Mouse (Mus musculus): ENCODE results near the gene Spaca3. TPM values are rescaled to one million over a fixed set of nuclear protein-coding genes. Genes with fewer than 3 reads are reported as not detected.

The Spaca3 gene
- polyA plus RNA-seq, 2 experiments = not detected

DNA sequence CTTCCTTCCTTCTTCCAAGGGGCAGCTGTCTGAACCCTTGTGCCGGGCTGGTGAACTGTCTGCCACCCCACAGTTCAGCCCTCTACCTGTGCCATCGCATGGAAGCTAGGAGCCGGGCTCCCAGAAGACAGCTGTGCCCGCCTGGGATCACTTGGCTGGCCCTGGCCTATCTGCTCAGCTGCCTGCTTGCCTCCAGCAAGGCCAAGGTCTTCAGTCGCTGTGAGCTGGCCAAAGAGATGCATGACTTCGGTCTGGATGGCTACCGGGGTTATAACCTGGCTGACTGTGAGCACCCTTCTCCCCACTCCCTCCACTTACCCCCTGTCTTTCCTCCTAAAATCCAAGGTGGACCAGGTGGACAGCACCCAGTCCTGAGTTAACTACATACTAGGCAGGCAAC, 4.8 kb downstream of the Spaca3 start:
- H3K27me3 ChIP-seq (ENCODE audit: control insufficient read depth, insufficient read depth, low read length) = no peaks in the 10 kb centered on the region
- TF ChIP-seq POLR2A (IDR thresholded peaks at IDR 0.05; ENCODE audit: borderline replicate concordance, extremely low read depth, insufficient read depth, insufficient read length) = no peak
- no peak overlapping the region for H3K4me2 ChIP-seq (replicated peaks; ENCODE audit: low read depth, low read length, severe bottlenecking)
- H3K9ac ChIP-seq (ENCODE audit: low read depth, low read length, severe bottlenecking) = no peak overlapping the region
- no peak for DNase-seq (ENCODE audit: low spot score)
- no peaks in the 10 kb centered on the region for H3K9me3 ChIP-seq (ENCODE audit: control insufficient read depth, low read length)
- H3K36me3 ChIP-seq (ENCODE audit: control insufficient read depth, insufficient read depth, low read length) = no peaks in the 10 kb centered on the region
- no peak for ATAC-seq (ENCODE audit: low FRiP score, low read depth)
- WGBS = 90% methylated on average over 7 of the region's 7 CpGs
- H3K4me3 ChIP-seq (replicated peaks; ENCODE audit: low read length) = no peak overlapping the region
- no peak overlapping the region for H3K27ac ChIP-seq (replicated peaks; ENCODE audit: low read depth, low read length)
- H3K4me1 ChIP-seq (ENCODE audit: control insufficient read depth, insufficient read depth, low read length) = no peaks in the 10 kb centered on the region

DNA sequence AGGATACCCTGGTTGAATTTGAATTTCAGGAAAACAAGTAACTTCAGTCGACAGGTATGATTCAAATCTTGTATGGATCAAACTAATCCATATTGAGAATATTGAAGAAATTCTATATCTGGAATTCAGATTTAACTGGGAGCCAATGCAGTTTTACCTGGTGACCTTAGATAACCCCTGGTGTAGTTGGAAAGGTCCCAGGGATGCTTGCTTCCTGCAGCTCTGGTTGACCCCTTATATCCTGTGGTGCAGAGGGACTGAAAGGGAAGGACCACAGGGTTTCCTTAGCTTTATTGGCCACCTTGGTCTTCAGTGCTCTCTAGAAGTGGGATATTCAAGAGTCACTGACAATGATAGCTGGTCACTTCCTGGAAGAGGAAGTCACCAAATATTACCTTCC, 9.9 kb downstream of the Spaca3 start:
- H3K9ac ChIP-seq (ENCODE audit: low read depth, low read length, severe bottlenecking) = no peak overlapping the region
- TF ChIP-seq POLR2A (IDR thresholded peaks at IDR 0.05; ENCODE audit: borderline replicate concordance, extremely low read depth, insufficient read depth, insufficient read length) = no peak
- H3K4me1 ChIP-seq (ENCODE audit: control insufficient read depth, insufficient read depth, low read length) = no peaks in the 10 kb centered on the region
- ATAC-seq (ENCODE audit: low FRiP score, low read depth) (no peak), DNase-seq (ENCODE audit: low spot score) (no peak)
- no peaks in the 10 kb centered on the region for H3K36me3 ChIP-seq (ENCODE audit: control insufficient read depth, insufficient read depth, low read length)
- H3K27me3 ChIP-seq (ENCODE audit: control insufficient read depth, insufficient read depth, low read length) = no peaks in the 10 kb centered on the region
- H3K9me3 ChIP-seq (ENCODE audit: control insufficient read depth, low read length) = no peaks in the 10 kb centered on the region
- H3K4me2 ChIP-seq (replicated peaks; ENCODE audit: low read depth, low read length, severe bottlenecking) = no peak overlapping the region
- H3K27ac ChIP-seq (replicated peaks; ENCODE audit: low read depth, low read length) = no peak overlapping the region
- no peak overlapping the region for H3K4me3 ChIP-seq (replicated peaks; ENCODE audit: low read length)
- 79% methylated on average over 1 of the region's 1 CpGs for WGBS

DNA sequence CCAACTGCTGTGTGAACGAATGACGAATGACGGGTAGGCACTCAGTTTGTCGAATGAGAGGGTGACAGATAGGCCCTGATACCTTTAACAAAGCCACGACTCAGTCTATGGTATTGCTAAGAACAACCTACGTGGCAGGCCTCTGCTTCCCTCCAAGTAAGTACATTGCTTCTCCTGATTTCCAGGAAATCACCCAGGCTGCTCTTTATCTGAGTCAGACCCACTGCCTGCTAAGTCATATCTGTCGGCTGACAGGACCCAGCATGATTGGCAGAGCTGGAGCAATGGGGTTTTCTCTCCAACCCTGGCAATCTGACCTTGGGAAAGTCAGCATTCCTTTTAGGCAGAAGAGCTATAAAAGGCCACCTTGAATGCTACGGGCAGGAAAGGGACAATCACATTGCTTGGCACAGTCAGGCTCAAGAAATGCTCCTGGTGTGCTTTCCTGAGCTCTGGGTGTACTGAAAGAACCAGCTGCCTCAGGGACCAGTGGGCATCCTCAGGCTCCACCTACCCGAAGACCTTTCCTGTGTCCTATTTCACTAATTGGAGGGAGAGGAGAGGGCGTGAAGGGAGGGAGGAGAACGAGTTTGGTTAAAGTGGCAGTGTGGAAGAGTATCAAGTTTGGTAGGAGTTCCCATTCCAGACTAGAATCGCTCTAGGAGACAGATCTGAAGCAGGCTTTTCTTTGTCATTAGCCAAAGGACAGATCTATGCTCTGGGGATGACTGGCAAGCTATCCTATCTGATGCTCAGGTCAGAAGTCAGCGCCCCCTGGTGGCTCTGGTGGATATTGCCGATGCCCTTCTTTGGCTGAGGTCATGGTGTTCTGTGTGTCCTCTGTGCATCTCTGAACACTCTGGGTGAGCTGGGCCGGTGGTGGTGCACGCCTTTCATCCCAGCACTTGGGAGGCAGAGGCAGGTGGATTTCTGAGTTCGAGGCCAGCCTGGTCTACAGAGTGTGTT, 14.6 kb downstream of the Spaca3 start:
- DNase-seq (ENCODE audit: low spot score) (peak; percentile 38), ATAC-seq (ENCODE audit: low FRiP score, low read depth) (no peak)
- Histone ChIP-seq H3K9ac (ENCODE audit: low read depth, low read length, severe bottlenecking) (no peak overlapping the region), H3K4me1 (ENCODE audit: control insufficient read depth, insufficient read depth, low read length) (peaks cover 8% of the 10 kb centered on the region), H3K4me2 (replicated peaks; ENCODE audit: low read depth, low read length, severe bottlenecking) (no peak overlapping the region), H3K4me3 (replicated peaks; ENCODE audit: low read length) (no peak overlapping the region), H3K9me3 (ENCODE audit: control insufficient read depth, low read length) (no peaks in the 10 kb centered on the region), H3K27ac (replicated peaks; ENCODE audit: low read depth, low read length) (no peak overlapping the region), H3K36me3 (ENCODE audit: control insufficient read depth, insufficient read depth, low read length) (no peaks in the 10 kb centered on the region), H3K27me3 (ENCODE audit: control insufficient read depth, insufficient read depth, low read length) (no peaks in the 10 kb centered on the region)
- 62% methylated on average over 17 of the region's 17 CpGs for WGBS
- no peak for TF ChIP-seq POLR2A (IDR thresholded peaks at IDR 0.05; ENCODE audit: borderline replicate concordance, extremely low read depth, insufficient read depth, insufficient read length)

DNA sequence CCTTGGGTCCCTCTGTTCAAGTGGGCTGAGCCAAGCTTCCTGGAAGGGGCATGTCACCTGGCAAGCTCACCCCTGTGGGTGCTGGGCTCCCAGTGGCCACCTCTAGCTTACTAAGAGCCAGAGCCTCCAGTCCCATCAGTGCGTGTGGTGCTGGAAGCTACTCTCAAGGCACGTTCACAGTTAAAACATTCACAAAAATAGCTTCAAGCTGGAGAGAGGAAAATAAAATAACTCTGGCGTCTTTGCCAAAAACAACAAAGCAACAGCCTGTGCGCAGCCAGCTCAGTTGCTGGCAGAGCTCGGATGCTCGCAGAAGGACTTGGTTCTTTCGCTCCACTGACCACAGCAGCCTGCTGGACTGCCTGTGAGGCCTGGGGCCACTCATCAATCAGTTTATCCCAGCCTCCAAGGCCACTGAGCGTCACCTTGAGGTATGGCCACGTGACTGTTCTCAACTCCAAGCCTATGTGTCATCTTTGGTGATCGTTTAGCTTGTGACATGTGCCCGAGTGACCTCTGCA, 19.0 kb downstream of the Spaca3 start:
- TF ChIP-seq POLR2A (IDR thresholded peaks at IDR 0.05; ENCODE audit: borderline replicate concordance, extremely low read depth, insufficient read depth, insufficient read length) = no peak
- Histone ChIP-seq H3K27ac (replicated peaks; ENCODE audit: low read depth, low read length) (0 out of 2 replicates have a peak overlapping the region, but pooled peaks have one; percentile 52), H3K4me3 (replicated peaks; ENCODE audit: low read length) (no peak overlapping the region), H3K9ac (ENCODE audit: low read depth, low read length, severe bottlenecking) (no peak overlapping the region), H3K27me3 (ENCODE audit: control insufficient read depth, insufficient read depth, low read length) (no peaks in the 10 kb centered on the region), H3K36me3 (ENCODE audit: control insufficient read depth, insufficient read depth, low read length) (no peaks in the 10 kb centered on the region), H3K4me2 (replicated peaks; ENCODE audit: low read depth, low read length, severe bottlenecking) (0 out of 2 replicates have a peak overlapping the region, but pooled peaks have one; percentile 7), H3K9me3 (ENCODE audit: control insufficient read depth, low read length) (no peaks in the 10 kb centered on the region), H3K4me1 (ENCODE audit: control insufficient read depth, insufficient read depth, low read length) (peaks cover 8% of the 10 kb centered on the region)
- WGBS = 42% methylated on average over 11 of the region's 11 CpGs
- no peak for ATAC-seq (ENCODE audit: low FRiP score, low read depth)
- peak; percentile 58 for DNase-seq (ENCODE audit: low spot score)

DNA sequence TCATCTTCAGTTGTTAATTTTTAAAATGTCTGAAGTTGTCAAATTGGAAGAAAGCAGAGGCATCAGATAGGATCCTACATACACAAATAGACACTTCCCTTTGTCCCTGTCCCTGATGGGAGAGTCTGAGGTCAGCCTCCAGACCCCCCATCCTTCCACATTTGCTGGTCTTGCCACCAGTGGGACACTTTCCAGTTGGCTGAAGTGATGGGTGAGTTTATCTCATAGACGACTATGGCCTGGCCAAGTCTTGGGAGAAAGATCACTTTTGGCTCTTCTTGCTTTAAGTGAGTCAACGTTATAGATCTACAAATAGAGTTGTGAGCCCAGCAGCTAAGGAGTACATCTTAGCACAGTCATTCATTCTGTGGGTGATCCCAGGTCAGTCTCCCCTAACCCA, 19.9 kb downstream of the Spaca3 start:
- H3K4me1 ChIP-seq (ENCODE audit: control insufficient read depth, insufficient read depth, low read length) = peaks cover 8% of the 10 kb centered on the region
- ATAC-seq (ENCODE audit: low FRiP score, low read depth) = no peak

More for the DNA sequence above, 19.9 kb downstream of the Spaca3 start:
- TF ChIP-seq POLR2A (IDR thresholded peaks at IDR 0.05; ENCODE audit: borderline replicate concordance, extremely low read depth, insufficient read depth, insufficient read length) = no peak
- DNase-seq (ENCODE audit: low spot score) = no peak
- no peak overlapping the region for H3K9ac ChIP-seq (ENCODE audit: low read depth, low read length, severe bottlenecking)
- no peaks in the 10 kb centered on the region for H3K27me3 ChIP-seq (ENCODE audit: control insufficient read depth, insufficient read depth, low read length)
- no peaks in the 10 kb centered on the region for H3K36me3 ChIP-seq (ENCODE audit: control insufficient read depth, insufficient read depth, low read length)
- 87% methylated on average over 2 of the region's 2 CpGs for WGBS
- no peak overlapping the region for H3K4me2 ChIP-seq (replicated peaks; ENCODE audit: low read depth, low read length, severe bottlenecking)
- no peak overlapping the region for H3K4me3 ChIP-seq (replicated peaks; ENCODE audit: low read length)
- H3K9me3 ChIP-seq (ENCODE audit: control insufficient read depth, low read length) = no peaks in the 10 kb centered on the region
- no peak overlapping the region for H3K27ac ChIP-seq (replicated peaks; ENCODE audit: low read depth, low read length)
